Mouse (Mus musculus) urinary bladder, postnatal 14 days (tissue): ENCODE measurements around the gene Sugct.
"Not testable (repeated sequence)": the region's sequence is repeated elsewhere in the genome, so short reads cannot be mapped to it uniquely, and the experiment has no call there.

Experiments
- DNase-seq: peaks from one replicate; pipeline ENCODE4 v3.0.0; 2021; ENCODE audit warnings: low spot score

Gene Sugct

DNA sequence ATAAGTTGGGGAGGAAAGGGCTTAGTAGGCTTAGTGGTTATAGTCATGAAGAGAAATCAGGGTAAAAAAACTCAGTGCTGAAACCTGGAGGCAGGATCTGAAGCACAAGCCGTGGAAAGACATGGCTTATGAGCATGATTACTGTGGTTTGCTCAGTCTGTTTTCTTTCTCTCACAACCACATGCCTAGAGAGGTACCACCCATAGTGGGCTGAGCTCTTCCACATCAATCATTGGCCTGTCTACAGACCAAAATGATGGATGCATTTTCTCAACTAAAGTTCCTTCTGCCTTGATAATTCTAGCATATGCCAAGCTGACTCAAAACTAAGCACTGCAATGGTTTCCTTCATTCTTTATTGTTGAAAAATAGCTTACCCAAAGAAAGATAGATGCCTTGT lies 817.3 kb downstream of the Sugct start:
- no peak for DNase-seq

DNA sequence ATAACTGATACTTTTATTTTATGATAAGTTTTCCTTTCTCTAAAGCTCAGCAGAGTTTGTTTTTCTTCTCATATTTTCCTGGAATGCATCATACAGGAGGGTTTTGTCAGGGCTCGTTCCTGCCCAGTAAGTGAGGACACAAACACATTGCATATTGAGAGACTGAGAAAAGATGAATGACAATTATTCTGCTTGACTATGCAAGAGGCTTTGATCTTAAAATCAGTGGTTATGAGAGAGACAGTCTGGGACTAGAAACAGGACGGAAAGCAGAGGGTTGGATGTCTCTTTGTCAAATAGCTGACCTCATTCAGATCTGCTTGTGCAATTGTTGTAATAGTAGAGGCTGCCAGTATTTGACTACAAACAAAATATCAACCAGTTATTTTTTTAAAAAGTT lies 835.4 kb downstream of the Sugct start:
- no peak for DNase-seq

DNA sequence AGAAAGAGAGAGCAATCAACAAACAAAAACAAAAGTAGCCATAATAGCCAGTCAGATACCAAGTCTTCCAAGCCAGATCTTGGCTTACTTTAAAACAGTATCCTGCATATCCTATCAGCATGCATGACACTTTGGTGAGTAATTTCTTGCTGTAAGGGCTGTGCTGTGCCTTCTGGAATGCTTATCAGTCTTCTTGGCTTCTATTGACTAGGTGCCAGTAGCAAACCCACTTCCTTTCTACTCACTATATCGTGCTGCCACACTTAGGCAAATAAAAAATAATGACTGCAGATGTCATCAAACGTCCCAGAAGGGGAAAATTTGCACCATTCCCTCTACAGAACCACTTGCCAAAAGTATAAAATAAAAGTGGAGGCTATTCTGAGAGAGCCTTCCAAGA lies 848.1 kb downstream of the Sugct start:
- DNase-seq = no peak

DNA sequence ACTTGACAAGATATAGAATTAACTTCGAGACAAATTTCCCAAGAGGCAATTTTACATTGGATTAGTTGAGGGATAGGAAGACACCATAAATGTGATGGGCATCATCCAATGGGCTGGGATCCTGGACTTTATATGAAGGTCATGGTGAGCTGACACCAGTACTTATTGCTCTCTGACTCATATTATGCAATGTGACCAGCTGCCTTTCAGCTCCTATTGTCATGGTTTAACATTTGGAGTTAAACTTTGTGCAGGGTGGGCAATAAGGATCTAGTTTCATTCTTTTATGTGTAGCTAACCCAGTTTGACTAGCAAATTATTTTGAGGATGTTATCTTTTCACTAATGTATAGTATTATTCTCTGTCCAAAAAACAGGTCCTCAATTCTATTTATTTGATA lies 854.4 kb downstream of the Sugct start:
- DNase-seq = no peak

GRCm38 (mm10) chr13:16838409-16838808 lies 856.9 kb downstream of the Sugct start:
- DNase-seq = no peak

DNA sequence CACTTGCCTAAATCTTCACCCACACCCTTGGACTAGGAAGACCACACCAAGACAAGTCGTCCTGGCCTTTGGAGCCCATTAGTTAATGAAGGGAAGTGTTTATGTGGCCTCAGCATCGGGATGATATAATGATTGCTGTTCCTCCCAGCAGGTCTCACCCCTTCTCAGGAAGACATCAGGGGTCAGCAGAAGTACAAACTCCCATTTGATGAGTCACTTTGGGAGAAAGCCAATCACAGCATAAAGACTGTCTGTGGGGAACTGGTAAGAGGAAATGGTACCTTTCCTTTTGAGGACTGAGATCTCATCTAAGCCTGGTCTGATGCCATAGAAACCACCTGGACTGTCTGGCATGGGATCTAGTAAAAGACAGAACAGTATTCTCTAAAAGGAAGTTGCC lies 860.2 kb downstream of the Sugct start:
- no peak for DNase-seq

DNA sequence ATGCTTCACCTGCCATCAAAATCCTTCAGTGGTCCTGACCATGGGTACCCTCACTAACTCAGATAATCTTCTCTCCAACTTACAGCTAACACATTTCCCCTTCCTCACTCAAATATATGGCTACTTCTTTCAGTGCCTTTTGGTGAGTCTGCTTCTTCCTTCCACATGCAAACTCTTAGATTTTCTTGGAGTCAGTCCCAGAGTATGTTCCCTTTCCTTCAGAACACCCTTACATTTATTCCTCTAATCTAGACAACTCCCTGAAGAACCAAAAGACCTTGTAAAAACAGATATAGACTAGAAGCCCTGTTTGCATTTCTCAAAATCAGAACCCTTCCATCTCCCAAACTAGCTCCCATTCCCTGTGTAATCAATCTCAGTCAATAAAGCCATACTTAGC lies 862.3 kb downstream of the Sugct start:
- DNase-seq = no peak

DNA sequence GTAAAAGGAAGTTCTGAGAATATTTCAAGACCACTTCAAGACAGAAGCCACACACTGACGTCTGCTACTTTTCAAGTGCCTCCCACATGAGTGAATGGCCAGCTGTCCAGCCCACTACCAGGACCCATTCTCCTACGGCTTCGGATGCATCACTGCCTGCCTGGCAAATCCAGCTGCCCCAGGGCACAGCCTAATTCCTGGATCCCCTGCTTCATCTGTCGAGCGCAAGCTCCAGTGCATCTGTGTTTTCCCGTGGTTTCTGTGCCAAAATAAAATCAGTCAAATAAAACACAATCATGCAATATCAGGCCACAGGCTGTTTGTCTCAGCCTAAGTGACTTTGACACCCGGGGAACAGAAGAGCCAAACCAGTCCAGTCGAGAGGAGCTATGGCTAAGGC lies 863.5 kb downstream of the Sugct start:
- no peak for DNase-seq

DNA sequence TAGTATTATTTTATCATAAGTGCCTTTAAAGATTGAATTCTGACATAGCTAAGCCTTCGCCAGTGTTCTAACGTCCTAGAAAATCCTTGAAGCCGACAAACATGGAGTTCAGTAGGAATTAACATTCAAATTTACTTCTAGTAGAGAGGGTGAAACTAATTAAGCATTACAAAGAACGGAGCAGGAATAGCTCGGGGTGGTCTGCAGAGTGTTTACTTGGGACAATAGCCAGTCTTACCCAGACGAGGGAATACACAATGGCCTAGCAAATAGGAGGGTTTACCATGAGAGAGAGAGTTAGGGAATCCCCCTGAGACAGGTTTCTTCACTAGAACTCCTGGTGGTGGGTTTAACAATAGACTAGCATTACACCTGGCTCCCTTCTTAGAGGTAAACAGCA lies 865.1 kb downstream of the Sugct start:
- not testable (repeated sequence) for DNase-seq

DNA sequence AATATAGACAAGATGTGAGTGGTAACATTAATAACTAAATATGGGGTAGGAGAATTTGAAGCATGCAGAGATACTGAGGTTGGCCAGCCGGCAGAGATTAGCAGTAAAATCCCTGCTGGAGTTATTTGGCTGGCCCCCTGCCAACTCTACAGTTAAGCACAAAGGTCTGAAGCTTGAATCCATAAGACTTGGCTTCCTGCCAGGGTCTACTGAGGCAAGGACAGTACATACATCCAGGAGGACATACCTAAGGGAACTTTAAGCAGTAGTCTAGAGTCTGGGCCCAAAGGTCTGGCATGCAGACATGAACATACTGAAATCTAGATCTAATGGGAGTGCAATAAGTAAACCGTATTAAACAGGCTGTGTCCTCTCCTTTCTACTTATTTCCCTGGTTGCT lies 865.8 kb downstream of the Sugct start:
- DNase-seq = no peak

DNA sequence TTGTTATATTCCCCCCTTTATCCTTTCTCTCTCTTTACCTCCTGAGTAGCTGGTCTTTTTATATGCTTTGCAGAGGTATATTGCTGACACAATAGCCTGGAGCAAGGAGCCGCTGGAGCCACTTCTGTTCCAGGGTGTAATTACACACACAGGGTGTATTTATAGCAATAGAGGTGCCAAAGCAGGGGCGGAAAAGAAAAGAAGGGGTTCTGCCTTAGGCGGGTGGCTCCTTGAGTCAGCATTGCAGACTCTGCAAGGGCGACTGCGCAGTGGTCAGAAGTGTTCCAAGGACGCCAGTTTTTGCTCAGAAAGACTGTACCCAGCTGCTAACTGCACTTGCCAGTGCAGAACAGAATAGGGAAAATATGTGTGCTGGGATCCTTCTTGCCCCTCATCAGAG lies 869.7 kb downstream of the Sugct start:
- no peak for DNase-seq

GRCm38 (mm10) chr13:16821785-16822184 lies 873.6 kb downstream of the Sugct start:
- no peak for DNase-seq

DNA sequence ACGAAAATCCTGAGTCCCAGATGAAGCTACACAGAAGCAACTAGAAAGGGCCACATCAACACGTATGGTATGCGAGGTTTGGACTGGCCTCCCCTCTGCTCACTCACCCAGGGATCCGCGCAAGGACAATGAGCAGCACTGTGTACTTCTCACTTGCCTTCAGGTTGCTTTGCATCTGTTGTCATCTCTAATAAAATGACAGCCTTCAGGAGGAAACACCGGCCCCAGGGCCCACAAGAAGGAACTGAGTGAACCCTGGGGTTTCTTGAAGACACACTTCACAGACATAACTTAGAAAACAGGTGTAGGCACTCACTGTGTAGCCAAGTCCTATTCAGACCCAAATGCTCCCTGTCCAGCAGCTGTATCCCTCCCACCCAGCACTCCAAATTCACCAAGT lies 877.9 kb downstream of the Sugct start:
- DNase-seq = no peak

DNA sequence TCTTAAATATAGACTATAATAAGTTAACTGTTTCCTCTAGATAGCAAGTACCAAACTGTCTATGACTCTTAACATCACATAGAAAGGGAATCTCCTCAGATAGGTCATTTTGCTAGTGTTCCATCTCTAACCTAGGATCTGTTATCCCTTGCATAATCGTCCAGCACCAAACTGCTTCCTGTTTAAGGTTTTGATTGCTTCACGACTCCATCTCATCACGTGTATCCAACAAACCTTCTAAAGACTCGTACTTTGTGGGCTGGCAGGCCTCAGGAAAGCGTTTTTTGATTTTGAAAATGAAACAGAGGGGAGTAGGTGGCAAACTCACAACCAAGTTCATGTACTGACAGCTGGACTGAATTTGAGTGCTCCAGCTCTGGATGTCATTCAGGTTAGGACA lies 878.6 kb downstream of the Sugct start:
- no peak for DNase-seq

GRCm38 (mm10) chr13:16812268-16812667 lies 883.1 kb downstream of the Sugct start:
- no peak for DNase-seq
